Mouse (Mus musculus): ENCODE measurements around the gene Aff1. TPM values are rescaled to one million over a fixed set of nuclear protein-coding genes. Genes with fewer than 3 reads are reported as not detected.

The Aff1 gene
- polyA plus RNA-seq, 1 experiment from 2014 or later: 11.2 TPM

DNA sequence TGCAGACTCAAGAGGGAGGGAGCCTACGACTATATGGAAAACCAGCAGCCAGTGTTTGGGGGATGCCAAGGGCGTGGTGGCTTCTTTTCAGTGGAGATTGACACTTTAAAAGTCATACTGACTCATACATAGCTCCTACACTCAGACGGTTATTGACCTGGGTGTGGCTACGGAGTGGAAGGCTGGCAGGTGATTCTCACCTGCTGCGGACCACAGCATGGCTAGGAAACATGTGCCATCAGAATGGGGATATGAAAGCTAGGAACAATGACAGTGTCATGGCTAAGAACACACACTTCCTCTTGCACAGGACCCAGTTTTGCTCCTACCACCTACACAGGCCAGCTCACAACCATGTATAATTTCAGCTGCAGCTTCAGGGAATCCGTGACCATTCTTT lies 52.4 kb downstream of the Aff1 start:
- Histone ChIP-seq H3K27ac (ENCODE audit: low read depth, low read length) (no peak overlapping the region), H3K36me3 (ENCODE audit: control insufficient read depth, insufficient read depth, low read length) (no peaks in the 10 kb centered on the region), H3K4me3 (ENCODE audit: low read depth, low read length) (no peak overlapping the region), H3K4me1 (ENCODE audit: control insufficient read depth, insufficient read depth, low read length) (no peaks in the 10 kb centered on the region), H3K27me3 (ENCODE audit: control insufficient read depth, insufficient read depth, low read length) (no peaks in the 10 kb centered on the region), H3K9ac (ENCODE audit: low read length) (no peak overlapping the region), H3K4me2 (ENCODE audit: low read depth) (no peak overlapping the region), H3K9me3 (ENCODE audit: control insufficient read depth, low read length) (0 out of 2 replicates have a peak, but pooled peaks cover 2% of the 10 kb centered on the region)
- no peak for ATAC-seq (ENCODE audit: insufficient read depth, low FRiP score, low TSS enrichment)
- no peak for DNase-seq (ENCODE audit: low spot score)
- WGBS: 80% methylated on average over 6 of the region's 6 CpGs

DNA sequence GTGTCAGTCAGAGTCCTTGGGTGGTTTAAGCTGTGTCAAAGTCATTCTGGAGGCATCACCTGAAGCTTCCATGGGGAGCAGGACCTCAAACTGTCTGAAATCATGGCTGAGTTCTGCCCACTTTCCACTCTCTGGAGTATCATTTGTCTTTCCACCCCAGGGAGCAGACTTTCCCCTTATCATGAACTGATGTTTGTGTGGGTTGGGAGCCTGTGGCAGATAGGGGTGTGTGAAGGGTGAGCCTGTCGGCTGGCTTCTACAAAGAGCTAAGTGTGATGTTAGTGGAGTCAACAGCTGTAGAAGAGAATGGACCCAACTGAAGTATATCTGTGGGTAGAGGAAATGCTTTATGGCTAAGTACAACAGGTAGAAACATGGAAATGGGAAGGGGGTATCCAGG lies 53.5 kb downstream of the Aff1 start:
- H3K36me3 ChIP-seq (ENCODE audit: control insufficient read depth, insufficient read depth, low read length): no peaks in the 10 kb centered on the region
- H3K27ac ChIP-seq (ENCODE audit: low read depth, low read length): no peak overlapping the region
- H3K9me3 ChIP-seq (ENCODE audit: control insufficient read depth, low read length): 0 out of 2 replicates have a peak, but pooled peaks cover 2% of the 10 kb centered on the region
- no peaks in the 10 kb centered on the region for H3K27me3 ChIP-seq (ENCODE audit: control insufficient read depth, insufficient read depth, low read length)
- WGBS: 93% methylated on average over 1 of the region's 1 CpGs
- no peak overlapping the region for H3K9ac ChIP-seq (ENCODE audit: low read length)
- no peak overlapping the region for H3K4me3 ChIP-seq (ENCODE audit: low read depth, low read length)
- ATAC-seq (ENCODE audit: insufficient read depth, low FRiP score, low TSS enrichment) (no peak), DNase-seq (ENCODE audit: low spot score) (no peak)
- no peak overlapping the region for H3K4me2 ChIP-seq (ENCODE audit: low read depth)
- H3K4me1 ChIP-seq (ENCODE audit: control insufficient read depth, insufficient read depth, low read length): no peaks in the 10 kb centered on the region

GRCm38 (mm10) chr5:103746561-103747085 lies 54.4 kb downstream of the Aff1 start:
- H3K27ac ChIP-seq (ENCODE audit: low read depth, low read length): no peak overlapping the region
- DNase-seq (ENCODE audit: low spot score): no peak
- H3K9ac ChIP-seq (ENCODE audit: low read length): no peak overlapping the region
- no peak for ATAC-seq (ENCODE audit: insufficient read depth, low FRiP score, low TSS enrichment)
- H3K4me1 ChIP-seq (ENCODE audit: control insufficient read depth, insufficient read depth, low read length): no peaks in the 10 kb centered on the region
- H3K4me2 ChIP-seq (ENCODE audit: low read depth): no peak overlapping the region
- no peaks in the 10 kb centered on the region for H3K27me3 ChIP-seq (ENCODE audit: control insufficient read depth, insufficient read depth, low read length)
- no peaks in the 10 kb centered on the region for H3K36me3 ChIP-seq (ENCODE audit: control insufficient read depth, insufficient read depth, low read length)
- H3K9me3 ChIP-seq (ENCODE audit: control insufficient read depth, low read length): 0 out of 2 replicates have a peak, but pooled peaks cover 2% of the 10 kb centered on the region
- 93% methylated on average over 3 of the region's 3 CpGs for WGBS
- H3K4me3 ChIP-seq (ENCODE audit: low read depth, low read length): no peak overlapping the region

GRCm38 (mm10) chr5:103747098-103747497 lies 54.9 kb downstream of the Aff1 start:
- WGBS: 90% methylated on average over 2 of the region's 2 CpGs
- DNase-seq (ENCODE audit: low spot score): no peak
- no peak overlapping the region for H3K4me2 ChIP-seq (ENCODE audit: low read depth)
- no peaks in the 10 kb centered on the region for H3K36me3 ChIP-seq (ENCODE audit: control insufficient read depth, insufficient read depth, low read length)
- no peak for ATAC-seq (ENCODE audit: insufficient read depth, low FRiP score, low TSS enrichment)
- no peaks in the 10 kb centered on the region for H3K27me3 ChIP-seq (ENCODE audit: control insufficient read depth, insufficient read depth, low read length)
- H3K27ac ChIP-seq (ENCODE audit: low read depth, low read length): no peak overlapping the region
- H3K9ac ChIP-seq (ENCODE audit: low read length): no peak overlapping the region
- no peaks in the 10 kb centered on the region for H3K4me1 ChIP-seq (ENCODE audit: control insufficient read depth, insufficient read depth, low read length)
- H3K9me3 ChIP-seq (ENCODE audit: control insufficient read depth, low read length): 0 out of 2 replicates have a peak, but pooled peaks cover 2% of the 10 kb centered on the region
- H3K4me3 ChIP-seq (ENCODE audit: low read depth, low read length): no peak overlapping the region

GRCm38 (mm10) chr5:103748343-103748742 lies 56.2 kb downstream of the Aff1 start:
- 0 out of 2 replicates have a peak, but pooled peaks cover 2% of the 10 kb centered on the region for H3K9me3 ChIP-seq (ENCODE audit: control insufficient read depth, low read length)
- H3K27ac ChIP-seq (ENCODE audit: low read depth, low read length): no peak overlapping the region
- ATAC-seq (ENCODE audit: insufficient read depth, low FRiP score, low TSS enrichment): no peak

DNA sequence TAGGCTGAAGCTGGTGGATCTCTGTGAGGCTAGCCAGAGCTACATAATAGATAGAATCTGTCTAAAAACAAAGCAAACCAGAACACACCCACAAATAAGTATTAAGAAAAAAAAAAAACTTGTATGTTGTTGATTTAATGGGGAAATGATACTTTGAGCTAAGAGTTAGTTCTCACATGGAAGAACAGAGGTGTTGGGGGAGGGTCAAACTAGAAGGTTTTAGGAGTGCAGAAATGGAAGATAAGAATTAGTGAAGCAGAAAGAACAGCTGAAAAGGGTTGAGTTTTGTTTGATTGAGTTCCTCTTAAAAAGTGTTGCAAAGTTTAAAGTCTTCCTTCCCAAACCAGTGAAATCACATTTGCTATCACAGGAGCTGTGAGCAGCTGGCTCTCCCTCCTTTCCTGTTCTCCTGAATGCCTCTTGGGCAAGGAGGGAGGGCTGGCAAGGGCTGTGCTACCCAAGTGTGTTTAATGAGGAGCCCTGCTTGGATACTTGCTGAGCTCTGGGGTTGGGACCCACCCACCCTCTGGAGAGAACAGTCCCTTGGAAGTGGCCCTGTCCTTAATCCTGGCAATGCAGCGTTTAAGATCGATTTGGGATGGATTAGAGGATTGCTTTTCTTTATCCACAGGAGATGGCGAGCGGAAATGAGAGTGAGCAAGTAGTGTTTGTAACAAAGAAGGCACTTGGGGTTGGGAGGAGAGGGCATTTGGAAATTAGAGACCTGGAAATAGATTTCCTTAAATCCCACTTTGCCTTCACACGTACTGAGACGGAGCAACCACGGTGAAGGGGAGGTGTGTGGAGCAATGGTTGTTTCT lies 57.5 kb downstream of the Aff1 start:
- DNase-seq (ENCODE audit: low spot score) (no peak), ATAC-seq (ENCODE audit: insufficient read depth, low FRiP score, low TSS enrichment) (no peak)
- no peaks in the 10 kb centered on the region for H3K4me1 ChIP-seq (ENCODE audit: control insufficient read depth, insufficient read depth, low read length)
- H3K36me3 ChIP-seq (ENCODE audit: control insufficient read depth, insufficient read depth, low read length): no peaks in the 10 kb centered on the region
- H3K4me3 ChIP-seq (ENCODE audit: low read depth, low read length): no peak overlapping the region
- H3K27me3 ChIP-seq (ENCODE audit: control insufficient read depth, insufficient read depth, low read length): no peaks in the 10 kb centered on the region
- no peak overlapping the region for H3K9ac ChIP-seq (ENCODE audit: low read length)
- no peak overlapping the region for H3K27ac ChIP-seq (ENCODE audit: low read depth, low read length)
- WGBS: 68% methylated on average over 7 of the region's 7 CpGs
- H3K9me3 ChIP-seq (ENCODE audit: control insufficient read depth, low read length): 0 out of 2 replicates have a peak, but pooled peaks cover 2% of the 10 kb centered on the region
- no peak overlapping the region for H3K4me2 ChIP-seq (ENCODE audit: low read depth)

More at GRCm38 (mm10) chr5:103748343-103748742, 56.2 kb downstream of the Aff1 start:
- no peak overlapping the region for H3K4me3 ChIP-seq (ENCODE audit: low read depth, low read length)
- H3K9ac ChIP-seq (ENCODE audit: low read length): no peak overlapping the region
- H3K27me3 ChIP-seq (ENCODE audit: control insufficient read depth, insufficient read depth, low read length): no peaks in the 10 kb centered on the region
- no peaks in the 10 kb centered on the region for H3K4me1 ChIP-seq (ENCODE audit: control insufficient read depth, insufficient read depth, low read length)
- H3K36me3 ChIP-seq (ENCODE audit: control insufficient read depth, insufficient read depth, low read length): no peaks in the 10 kb centered on the region
- no peak for DNase-seq (ENCODE audit: low spot score)
- H3K4me2 ChIP-seq (ENCODE audit: low read depth): no peak overlapping the region

DNA sequence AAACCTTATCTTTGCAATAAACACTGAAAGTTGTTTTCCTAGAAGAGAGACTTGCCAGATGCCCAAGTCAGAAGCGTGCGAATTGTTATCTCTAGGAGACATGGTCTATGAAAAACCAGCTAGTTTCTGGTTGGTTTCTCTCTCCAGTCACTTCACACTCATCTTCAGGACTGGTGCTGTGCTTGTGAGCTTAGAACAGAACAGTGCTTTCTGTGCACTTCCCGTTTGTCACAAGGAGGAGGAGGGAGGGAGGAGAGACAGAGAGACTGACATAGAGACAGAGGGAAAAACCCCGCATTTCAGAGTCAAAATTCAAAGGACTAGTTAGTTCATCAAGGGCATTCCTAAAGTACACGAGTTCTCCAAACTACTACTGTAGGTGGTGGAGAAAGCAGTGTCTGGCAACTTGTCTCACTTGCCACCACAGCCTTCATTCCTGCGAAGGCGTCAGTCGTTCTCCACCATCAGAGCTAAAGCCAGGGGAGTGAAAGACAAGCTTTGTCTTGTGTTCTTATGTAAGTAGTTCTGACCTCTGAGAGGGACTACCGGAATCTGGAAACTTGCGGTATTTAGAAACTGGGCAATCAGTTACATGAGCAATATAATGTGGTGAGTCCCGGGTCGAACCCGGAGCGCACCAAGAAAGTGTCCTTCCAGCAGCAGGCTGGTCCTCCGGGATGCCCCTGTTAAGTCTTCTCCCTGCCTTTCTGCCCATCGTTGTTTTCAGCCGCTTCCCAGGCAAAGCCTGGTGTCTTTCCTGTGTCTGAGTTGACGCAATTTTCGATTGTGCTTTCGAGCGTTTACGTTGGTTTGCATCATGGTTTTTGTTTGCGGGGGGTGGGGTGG lies 60.7 kb downstream of the Aff1 start:
- peak overlapping the region; percentile 69 for H3K4me2 ChIP-seq (ENCODE audit: low read depth)
- no peaks in the 10 kb centered on the region for H3K36me3 ChIP-seq (ENCODE audit: control insufficient read depth, insufficient read depth, low read length)
- H3K27ac ChIP-seq (ENCODE audit: low read depth, low read length): no peak overlapping the region; the same call in 1 of the 2 replicates
- no peaks in the 10 kb centered on the region for H3K4me1 ChIP-seq (ENCODE audit: control insufficient read depth, insufficient read depth, low read length)
- peak overlapping the region; percentile 86 for H3K9ac ChIP-seq (ENCODE audit: low read length)
- peak; percentile 39 for DNase-seq (ENCODE audit: low spot score)
- 4% methylated on average over 23 of the region's 23 CpGs for WGBS
- no peaks in the 10 kb centered on the region for H3K9me3 ChIP-seq (ENCODE audit: control insufficient read depth, low read length)
- no peak for ATAC-seq (ENCODE audit: insufficient read depth, low FRiP score, low TSS enrichment)
- no peaks in the 10 kb centered on the region for H3K27me3 ChIP-seq (ENCODE audit: control insufficient read depth, insufficient read depth, low read length)
- H3K4me3 ChIP-seq (ENCODE audit: low read depth, low read length): peak overlapping the region; percentile 72

DNA sequence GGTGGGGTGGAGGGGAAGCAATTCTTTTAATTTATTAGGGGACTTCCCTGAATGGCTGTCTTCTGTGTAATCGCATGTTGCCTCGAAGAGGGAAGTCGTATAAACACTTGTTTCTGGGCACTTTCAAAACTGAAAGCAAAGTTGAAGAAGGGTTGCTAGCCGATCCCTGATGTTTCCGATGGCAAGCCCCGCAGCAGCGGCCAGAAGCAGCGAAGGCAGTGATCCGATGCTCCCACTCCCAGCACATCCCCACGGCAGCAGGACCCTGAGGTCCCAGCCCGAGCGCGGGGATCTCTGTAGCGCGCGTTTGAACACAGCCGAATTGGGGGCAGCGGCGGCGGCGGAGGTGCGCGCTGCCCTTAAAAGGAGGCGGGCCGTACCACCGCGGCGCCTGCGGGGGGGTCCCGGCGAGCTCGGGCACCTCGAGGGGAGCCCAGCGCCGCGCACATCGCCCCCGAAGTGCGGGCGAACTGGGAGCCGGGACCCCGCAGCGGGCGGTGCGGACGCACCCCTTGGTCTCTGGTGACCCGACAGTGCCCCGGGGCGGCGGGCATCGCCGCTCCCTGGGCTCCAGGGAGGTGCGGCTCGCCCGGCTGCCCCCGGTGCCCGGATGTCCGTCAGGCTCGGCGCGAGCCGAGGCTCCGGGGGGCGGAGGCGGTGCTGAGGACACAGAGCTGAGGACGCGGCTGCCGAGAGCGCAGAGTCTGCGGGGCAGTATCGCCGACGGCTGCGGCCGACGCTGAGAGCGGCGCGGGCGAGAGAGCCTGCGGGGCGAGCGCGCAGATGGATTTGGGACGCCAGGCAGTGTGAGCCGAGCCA lies 61.5 kb downstream of the Aff1 start:
- H3K9ac ChIP-seq (ENCODE audit: low read length): peak overlapping the region; percentile 86
- H3K4me3 ChIP-seq (ENCODE audit: low read depth, low read length): peak overlapping the region; percentile 72
- H3K4me2 ChIP-seq (ENCODE audit: low read depth): peak overlapping the region; percentile 69
- no peaks in the 10 kb centered on the region for H3K36me3 ChIP-seq (ENCODE audit: control insufficient read depth, insufficient read depth, low read length)
- WGBS: 0% methylated on average over 69 of the region's 86 CpGs
- H3K9me3 ChIP-seq (ENCODE audit: control insufficient read depth, low read length): no peaks in the 10 kb centered on the region
- DNase-seq (ENCODE audit: low spot score) (peak; percentile 94), ATAC-seq (ENCODE audit: insufficient read depth, low FRiP score, low TSS enrichment) (peak; percentile 98)
- no peaks in the 10 kb centered on the region for H3K27me3 ChIP-seq (ENCODE audit: control insufficient read depth, insufficient read depth, low read length)
- no peaks in the 10 kb centered on the region for H3K4me1 ChIP-seq (ENCODE audit: control insufficient read depth, insufficient read depth, low read length)
- H3K27ac ChIP-seq (ENCODE audit: low read depth, low read length): peak overlapping the region; percentile 93
